Mouse (Mus musculus): ENCODE results near the gene Lif.

DNA sequence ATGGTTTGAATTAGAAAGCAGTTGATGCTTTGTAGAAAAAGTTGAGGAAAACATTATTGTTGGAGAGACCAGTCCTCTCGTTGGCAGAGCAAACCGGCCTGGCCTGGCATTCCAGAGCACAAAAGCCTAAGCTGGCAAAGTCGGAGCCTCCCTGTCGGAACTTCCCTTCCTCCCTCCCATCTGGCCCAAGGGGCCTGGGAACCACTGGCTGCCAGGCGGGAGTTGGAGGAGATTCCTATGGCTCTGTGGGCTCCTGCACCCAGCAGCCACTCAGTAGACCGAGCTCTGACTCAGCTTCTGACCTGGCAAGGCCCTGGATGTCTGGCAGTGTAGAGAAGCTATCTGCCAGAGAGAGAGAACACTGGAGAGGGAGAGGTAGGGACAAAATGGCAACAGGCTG lies 34.3 kb downstream of the Lif start:
- TF ChIP-seq MYB (IDR thresholded peaks at IDR 0.05; ENCODE audit: low read depth, low read length): no peak
- TF ChIP-seq POLR2A (IDR thresholded peaks at IDR 0.05; ENCODE audit: control insufficient read depth in 1 of 2, insufficient read depth in 1 of 2, low read depth in 1 of 2, low read length in 2 of 2, poor library complexity in 1 of 2): no peak

Measured in MEL (cell line).